Mouse (Mus musculus): ENCODE results near the gene Atf6b.

The Atf6b gene

GRCm38 (mm10) chr17:34646906-34647787 is at the start of gene Atf6b:
Gene Atf6b (plus strand): TSS chr17:34647146.
- peak; percentile 98 for DNase-seq (ENCODE audit: low read depth)

GRCm38 (mm10) chr17:34597566-34598095 is 49.3 kb upstream of the Atf6b start, which contains the start of gene Ager:
Gene Ager (plus strand): TSS chr17:34597862.
- no peak for DNase-seq (ENCODE audit: low read depth)

- no peak for DNase-seq (ENCODE audit: low read depth)
Observed at GRCm38 (mm10) chr17:34599891-34600290, 47.1 kb upstream of the Atf6b start.

GRCm38 (mm10) chr17:34601796-34602195 is 45.1 kb upstream of the Atf6b start:
- no peak for DNase-seq (ENCODE audit: low read depth)

GRCm38 (mm10) chr17:34603375-34604060 is 43.4 kb upstream of the Atf6b start, which contains the start of gene Rnf5:
Gene Rnf5 (minus strand): TSS chr17:34603690.
- DNase-seq (ENCODE audit: low read depth) = peak; percentile 100

GRCm38 (mm10) chr17:34604061-34604508 is 42.9 kb upstream of the Atf6b start, which contains the start of gene Agpat1:
Gene Agpat1 (plus strand): TSS chr17:34604262.
- DNase-seq (ENCODE audit: low read depth) = peak; percentile 100

GRCm38 (mm10) chr17:34604511-34605237 is 42.3 kb upstream of the Atf6b start:
- peak; percentile 60 for DNase-seq (ENCODE audit: low read depth)

GRCm38 (mm10) chr17:34605609-34606008 is 41.3 kb upstream of the Atf6b start:
- peak; percentile 98 for DNase-seq (ENCODE audit: low read depth)

GRCm38 (mm10) chr17:34606186-34607039 is 40.5 kb upstream of the Atf6b start:
- peak; percentile 26 for DNase-seq (ENCODE audit: low read depth)

- DNase-seq (ENCODE audit: low read depth) = no peak
Observed at GRCm38 (mm10) chr17:34607997-34608396, 38.9 kb upstream of the Atf6b start.

GRCm38 (mm10) chr17:34611050-34611449 is 35.9 kb upstream of the Atf6b start:
- DNase-seq (ENCODE audit: low read depth) = no peak

GRCm38 (mm10) chr17:34613054-34613645 is 33.8 kb upstream of the Atf6b start:
- DNase-seq (ENCODE audit: low read depth) = no peak

GRCm38 (mm10) chr17:34613830-34614229 is 33.1 kb upstream of the Atf6b start:
- no peak for DNase-seq (ENCODE audit: low read depth)

GRCm38 (mm10) chr17:34615871-34616270 is 31.1 kb upstream of the Atf6b start, which contains the start of gene Egfl8:
Gene Egfl8 (minus strand): TSS chr17:34615971.
- DNase-seq (ENCODE audit: low read depth) = no peak

GRCm38 (mm10) chr17:34618999-34619398 is 27.9 kb upstream of the Atf6b start:
- DNase-seq (ENCODE audit: low read depth) = peak; percentile 90

- DNase-seq (ENCODE audit: low read depth) = no peak
Observed at GRCm38 (mm10) chr17:34621006-34621405, 25.9 kb upstream of the Atf6b start.

- no peak for DNase-seq (ENCODE audit: low read depth)
Observed at GRCm38 (mm10) chr17:34623161-34623560, 23.8 kb upstream of the Atf6b start.

- peak; percentile 34 for DNase-seq (ENCODE audit: low read depth)
Observed at GRCm38 (mm10) chr17:34624981-34625380, 22.0 kb upstream of the Atf6b start.

GRCm38 (mm10) chr17:34626062-34626772 is 20.7 kb upstream of the Atf6b start:
- DNase-seq (ENCODE audit: low read depth) = no peak

- DNase-seq (ENCODE audit: low read depth) = peak; percentile 80
Observed at GRCm38 (mm10) chr17:34626773-34627092, 20.2 kb upstream of the Atf6b start.
